Mouse (Mus musculus): Measurements from ENCODE around the gene Pi4k2a. TPM values are rescaled to one million over a fixed set of nuclear protein-coding genes. Genes with fewer than 3 reads are reported as not detected.

The Pi4k2a gene
- polyA plus RNA-seq, 1 experiment, result 11.5 TPM

- no peak overlapping the region for H3K4me3 ChIP-seq (replicated peaks; ENCODE audit: control insufficient read depth, low read depth, low read length)
- WGBS, result 71% methylated on average over 2 of the region's 2 CpGs
- no peak overlapping the region for H3K27ac ChIP-seq (ENCODE audit: control insufficient read depth, insufficient read depth, low read depth, low read length, poor library complexity)
- TF ChIP-seq CTCF (IDR thresholded peaks at IDR 0.05; ENCODE audit: control insufficient read depth, insufficient read depth, low read length) (no peak), POLR2A (IDR thresholded peaks at IDR 0.05; ENCODE audit: borderline replicate concordance, control insufficient read depth, low read depth, low read length) (no peak)
- H3K4me1 ChIP-seq (ENCODE audit: control insufficient read depth, insufficient read depth, low read length), result peaks cover 5% of the 10 kb centered on the region; the same call in 1 of the 2 replicates
Observed at GRCm38 (mm10) chr19:42142757-42143156, 52.5 kb downstream of the Pi4k2a start.

GRCm38 (mm10) chr19:42144067-42144466 lies 53.8 kb downstream of the Pi4k2a start:
- no peak overlapping the region for H3K4me3 ChIP-seq (replicated peaks; ENCODE audit: control insufficient read depth, low read depth, low read length)
- H3K27ac ChIP-seq (ENCODE audit: control insufficient read depth, insufficient read depth, low read depth, low read length, poor library complexity), result no peak overlapping the region
- TF ChIP-seq CTCF (IDR thresholded peaks at IDR 0.05; ENCODE audit: control insufficient read depth, insufficient read depth, low read length) (no peak), POLR2A (IDR thresholded peaks at IDR 0.05; ENCODE audit: borderline replicate concordance, control insufficient read depth, low read depth, low read length) (no peak)
- H3K4me1 ChIP-seq (ENCODE audit: control insufficient read depth, insufficient read depth, low read length), result peaks cover 5% of the 10 kb centered on the region; the same call in 1 of the 2 replicates
- whole genome bisulfite sequencing, result 43% methylated on average over 6 of the region's 6 CpGs

GRCm38 (mm10) chr19:42144541-42145167 lies 54.4 kb downstream of the Pi4k2a start:
- WGBS, result 34% methylated on average over 8 of the region's 8 CpGs
- TF ChIP-seq CTCF (IDR thresholded peaks at IDR 0.05; ENCODE audit: control insufficient read depth, insufficient read depth, low read length) (peak; percentile 75), POLR2A (IDR thresholded peaks at IDR 0.05; ENCODE audit: borderline replicate concordance, control insufficient read depth, low read depth, low read length) (no peak)
- no peak overlapping the region for H3K27ac ChIP-seq (ENCODE audit: control insufficient read depth, insufficient read depth, low read depth, low read length, poor library complexity)
- H3K4me1 ChIP-seq (ENCODE audit: control insufficient read depth, insufficient read depth, low read length), result peaks cover 5% of the 10 kb centered on the region; the same call in 1 of the 2 replicates
- no peak overlapping the region for H3K4me3 ChIP-seq (replicated peaks; ENCODE audit: control insufficient read depth, low read depth, low read length)

GRCm38 (mm10) chr19:42145210-42145609 lies 54.9 kb downstream of the Pi4k2a start:
- WGBS, result 41% methylated on average over 4 of the region's 4 CpGs
- H3K27ac ChIP-seq (ENCODE audit: control insufficient read depth, insufficient read depth, low read depth, low read length, poor library complexity), result no peak overlapping the region
- TF ChIP-seq CTCF (IDR thresholded peaks at IDR 0.05; ENCODE audit: control insufficient read depth, insufficient read depth, low read length) (no peak), POLR2A (IDR thresholded peaks at IDR 0.05; ENCODE audit: borderline replicate concordance, control insufficient read depth, low read depth, low read length) (no peak)
- H3K4me3 ChIP-seq (replicated peaks; ENCODE audit: control insufficient read depth, low read depth, low read length), result no peak overlapping the region
- H3K4me1 ChIP-seq (ENCODE audit: control insufficient read depth, insufficient read depth, low read length), result peaks cover 5% of the 10 kb centered on the region; the same call in 1 of the 2 replicates

GRCm38 (mm10) chr19:42145731-42146130 lies 55.5 kb downstream of the Pi4k2a start:
- H3K27ac ChIP-seq (ENCODE audit: control insufficient read depth, insufficient read depth, low read depth, low read length, poor library complexity), result no peak overlapping the region
- WGBS, result 86% methylated on average over 2 of the region's 2 CpGs
- H3K4me1 ChIP-seq (ENCODE audit: control insufficient read depth, insufficient read depth, low read length), result peaks cover 5% of the 10 kb centered on the region; the same call in 1 of the 2 replicates
- H3K4me3 ChIP-seq (replicated peaks; ENCODE audit: control insufficient read depth, low read depth, low read length), result no peak overlapping the region
- TF ChIP-seq CTCF (IDR thresholded peaks at IDR 0.05; ENCODE audit: control insufficient read depth, insufficient read depth, low read length) (no peak), POLR2A (IDR thresholded peaks at IDR 0.05; ENCODE audit: borderline replicate concordance, control insufficient read depth, low read depth, low read length) (no peak)

- TF ChIP-seq CTCF (IDR thresholded peaks at IDR 0.05; ENCODE audit: control insufficient read depth, insufficient read depth, low read length) (no peak), POLR2A (IDR thresholded peaks at IDR 0.05; ENCODE audit: borderline replicate concordance, control insufficient read depth, low read depth, low read length) (no peak)
- no peak overlapping the region for H3K4me3 ChIP-seq (replicated peaks; ENCODE audit: control insufficient read depth, low read depth, low read length)
- H3K4me1 ChIP-seq (ENCODE audit: control insufficient read depth, insufficient read depth, low read length), result peaks cover 5% of the 10 kb centered on the region; the same call in 1 of the 2 replicates
- WGBS, result 68% methylated on average over 9 of the region's 9 CpGs
- no peak overlapping the region for H3K27ac ChIP-seq (ENCODE audit: control insufficient read depth, insufficient read depth, low read depth, low read length, poor library complexity)
Observed at GRCm38 (mm10) chr19:42146276-42147010, 56.2 kb downstream of the Pi4k2a start.

- TF ChIP-seq CTCF (IDR thresholded peaks at IDR 0.05; ENCODE audit: control insufficient read depth, insufficient read depth, low read length) (no peak), POLR2A (IDR thresholded peaks at IDR 0.05; ENCODE audit: borderline replicate concordance, control insufficient read depth, low read depth, low read length) (peak; percentile 17; the same call in 1 of the 2 replicates)
- peak within 1 kb of the TSS; percentile 75 for H3K27ac ChIP-seq (ENCODE audit: control insufficient read depth, insufficient read depth, low read depth, low read length, poor library complexity)
- peaks cover 5% of the 10 kb centered on the region; the same call in 1 of the 2 replicates for H3K4me1 ChIP-seq (ENCODE audit: control insufficient read depth, insufficient read depth, low read length)
- peak within 1 kb of the TSS; percentile 81 for H3K4me3 ChIP-seq (replicated peaks; ENCODE audit: control insufficient read depth, low read depth, low read length)
- 2% methylated on average over 56 of the region's 57 CpGs for WGBS
Observed at GRCm38 (mm10) chr19:42147170-42147768, 57.0 kb downstream of the Pi4k2a start, which contains the start of gene Marveld1. Gene Marveld1, plus strand, starts transcription at chr19:42147400.
